Mouse (Mus musculus) left cerebral cortex, postnatal 36 days (tissue): ENCODE measurements around the gene Adad2. TPM values are rescaled to one million over a fixed set of nuclear protein-coding genes. Genes with fewer than 3 reads are reported as not detected.

Experiments
- DNase-seq, 2 experiments: peaks; one replicate each; pipeline ENCODE4 v3.0.0; 2021 to 2022; ENCODE audit warnings: low spot score in 2 of 2, mixed read lengths in 1 of 2
- intact Hi-C: fragments of 180-260 bp; cut with DNase I; formaldehyde crosslinking; loops from one replicate; pipeline ENCODE4 v1.15.1; 2025
- total RNA-seq, 2 experiments: library from RNA; stranded (reverse); gene quantifications; 2 replicates each; pipeline ENCODE4 v1.2.3; 2021

Gene Adad2
- total RNA-seq, 2 experiments from 2014 or later: 0.15 TPM; not detected in 1

- intact Hi-C loops: loop anchor here (5.0 kb wide), 1 partner anchor 164 kb away; no protein-coding TSS in a partner anchor
- no peak for DNase-seq
Measured at GRCm38 (mm10) chr8:119606224-119606623, 6.3 kb upstream of the Adad2 start.

DNA sequence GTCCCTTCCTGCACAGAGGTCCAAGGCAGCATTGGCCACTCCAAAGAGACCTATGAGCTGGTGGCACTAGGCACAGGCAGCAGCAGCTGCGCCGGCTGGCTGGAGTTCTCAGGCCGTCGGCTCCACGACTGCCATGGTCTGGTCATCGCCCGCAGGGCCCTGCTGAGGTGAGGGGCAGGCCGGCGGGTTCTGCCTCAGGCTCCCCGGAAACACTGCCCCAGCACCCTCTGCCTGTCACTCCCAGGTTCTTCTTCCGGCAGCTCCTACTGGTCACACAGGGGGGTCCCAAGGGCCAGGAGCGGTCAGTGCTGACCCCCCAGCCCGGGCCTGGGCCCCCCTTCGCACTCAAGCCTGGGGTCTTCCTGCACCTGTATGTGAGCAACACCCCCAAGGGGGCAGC lies 2.5 kb downstream of the Adad2 start:
- DNase-seq: no peak

GRCm38 (mm10) chr8:119616358-119616757 lies 3.8 kb downstream of the Adad2 start:
- intact Hi-C loops: no loop called here
- DNase-seq: no peak

More for the DNA sequence above, 2.5 kb downstream of the Adad2 start:
- intact Hi-C loops: no loop called here

DNA sequence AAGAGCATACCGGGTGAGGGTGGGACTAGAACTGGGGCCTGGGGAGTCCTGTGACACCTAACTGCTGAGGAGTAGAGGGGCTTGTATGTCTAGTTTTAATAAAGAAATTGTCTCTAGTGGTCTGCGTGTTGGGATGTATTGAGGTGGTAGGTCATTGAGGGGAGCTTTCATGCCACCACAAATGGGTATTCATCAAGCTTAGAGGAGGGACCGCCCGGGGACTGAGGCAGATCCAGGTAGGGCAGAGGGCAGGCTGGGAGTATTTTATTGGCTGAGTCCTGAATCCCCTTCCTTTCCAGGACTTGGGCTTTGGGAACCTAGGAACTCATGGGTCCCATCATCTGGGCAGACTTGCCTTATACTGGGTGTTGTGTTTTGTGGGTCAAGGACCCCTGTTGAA lies 4.3 kb downstream of the Adad2 start:
- no peak for DNase-seq
- intact Hi-C loops: no loop called here

- intact Hi-C loops: no loop called here
- no peak for DNase-seq
Measured at GRCm38 (mm10) chr8:119617586-119617985, 5.0 kb downstream of the Adad2 start.

GRCm38 (mm10) chr8:119618887-119619286 lies 6.3 kb downstream of the Adad2 start:
- intact Hi-C loops: no loop called here
- DNase-seq: no peak

GRCm38 (mm10) chr8:119620116-119620840 lies 7.7 kb downstream of the Adad2 start:
- intact Hi-C loops: no loop called here
- DNase-seq: no peak

DNA sequence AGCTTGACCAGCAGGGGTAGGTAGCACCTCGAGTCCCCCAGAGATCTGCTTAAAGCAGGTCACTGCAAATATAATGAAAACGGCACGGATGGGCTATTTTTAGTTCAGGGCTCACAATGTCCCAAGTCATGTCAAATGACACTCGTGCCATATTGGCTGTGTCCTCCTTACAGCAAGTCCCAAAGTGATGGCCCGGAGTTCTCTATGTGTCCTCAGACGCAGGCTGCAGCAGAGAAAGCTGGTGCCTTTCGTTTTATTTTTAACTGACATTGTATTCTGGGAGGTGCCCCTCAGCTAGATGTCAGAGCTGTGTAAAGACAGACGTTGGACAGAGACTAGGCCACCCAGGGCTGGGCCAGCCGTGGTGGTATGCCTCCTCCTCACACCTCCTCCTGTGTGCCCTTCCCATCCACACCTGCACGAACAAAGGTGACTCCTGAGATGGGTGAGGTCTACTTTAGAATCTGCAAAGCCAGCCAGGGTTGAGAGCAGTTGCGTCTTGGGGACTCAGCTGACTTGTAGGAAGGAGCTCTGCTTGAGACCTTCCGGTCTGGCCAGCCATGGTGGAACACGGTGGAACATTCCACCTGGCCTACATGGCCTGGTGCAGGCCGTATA lies 8.4 kb downstream of the Adad2 start:
- intact Hi-C loops: no loop called here
- no peak for DNase-seq

- intact Hi-C loops: no loop called here
- DNase-seq: no peak
Measured at GRCm38 (mm10) chr8:119622555-119622954, 10.0 kb downstream of the Adad2 start.

- intact Hi-C loops: no loop called here
- no peak for DNase-seq
Measured at GRCm38 (mm10) chr8:119623061-119623460, 10.5 kb downstream of the Adad2 start.

DNA sequence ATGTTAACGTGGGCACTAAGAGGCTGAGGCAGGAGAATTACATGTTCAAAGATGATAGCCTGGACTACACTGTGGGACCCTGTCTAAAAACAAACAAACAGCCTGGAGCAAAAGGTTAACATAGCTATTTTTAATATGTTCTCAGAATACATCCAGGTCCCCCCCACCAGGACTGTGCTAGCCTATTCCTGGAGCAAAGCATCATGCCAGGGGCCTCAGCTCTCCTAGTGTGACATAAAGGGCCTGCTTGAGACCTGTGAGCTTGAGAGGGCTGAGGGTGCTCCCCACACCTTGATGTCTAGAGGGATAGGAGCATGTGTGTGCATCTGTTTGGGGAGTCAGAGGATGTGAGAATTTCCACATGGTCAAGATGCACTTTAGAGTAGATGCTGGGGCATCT lies 11.2 kb downstream of the Adad2 start:
- intact Hi-C loops: no loop called here
- DNase-seq: no peak

- no peak for DNase-seq
- intact Hi-C loops: no loop called here
Measured at GRCm38 (mm10) chr8:119624916-119625315, 12.4 kb downstream of the Adad2 start.

- DNase-seq: no peak
- intact Hi-C loops: no loop called here
Measured at GRCm38 (mm10) chr8:119625788-119626187, 13.2 kb downstream of the Adad2 start.

- intact Hi-C loops: no loop called here
- DNase-seq: no peak
Measured at GRCm38 (mm10) chr8:119627199-119627598, 14.7 kb downstream of the Adad2 start.

GRCm38 (mm10) chr8:119627613-119628359 lies 15.2 kb downstream of the Adad2 start:
- intact Hi-C loops: no loop called here

GRCm38 (mm10) chr8:119630841-119631240 lies 18.3 kb downstream of the Adad2 start:
- intact Hi-C loops: no loop called here
- no peak for DNase-seq

More at GRCm38 (mm10) chr8:119627613-119628359, 15.2 kb downstream of the Adad2 start:
- no peak for DNase-seq

GRCm38 (mm10) chr8:119632246-119632645 lies 19.7 kb downstream of the Adad2 start:
- DNase-seq: no peak
- intact Hi-C loops: no loop called here

- no peak for DNase-seq
- intact Hi-C loops: no loop called here
Measured at GRCm38 (mm10) chr8:119632909-119633308, 20.4 kb downstream of the Adad2 start.

DNA sequence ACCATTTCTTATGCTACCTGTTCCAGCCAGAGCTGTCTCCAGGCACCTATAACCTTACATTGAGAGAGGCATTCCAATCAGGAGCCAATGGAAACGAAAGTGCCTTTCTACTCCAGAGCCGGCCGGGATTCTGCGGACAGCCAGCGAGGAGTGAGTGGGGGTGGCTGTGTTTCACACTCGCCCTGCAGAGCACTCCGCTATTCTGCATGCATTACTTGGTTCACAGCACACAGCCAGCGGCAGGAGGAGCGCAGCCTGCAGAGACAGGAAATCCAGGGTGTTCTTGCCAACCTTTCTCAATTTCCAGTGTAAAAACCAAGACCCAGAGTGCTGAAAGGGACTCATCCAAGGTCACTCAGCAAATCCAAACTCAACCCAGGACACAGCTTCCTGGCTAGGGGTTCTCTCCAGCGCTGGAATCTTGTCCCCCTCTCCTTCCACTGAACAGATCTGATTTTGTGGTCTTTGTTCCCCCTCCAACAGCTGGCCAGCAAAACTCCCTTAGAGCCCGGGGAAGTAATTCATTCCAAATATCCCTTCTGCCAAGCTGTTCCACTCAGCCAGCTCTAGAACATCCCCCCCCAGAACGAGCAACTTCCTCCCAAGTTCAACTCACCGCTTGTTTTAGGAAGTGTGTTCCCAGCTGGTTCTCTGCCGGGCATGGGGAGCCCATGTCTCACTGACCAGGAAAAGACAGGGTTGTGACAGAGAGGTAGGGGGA lies 22.2 kb downstream of the Adad2 start:
- intact Hi-C loops: no loop called here
- no peak for DNase-seq

DNA sequence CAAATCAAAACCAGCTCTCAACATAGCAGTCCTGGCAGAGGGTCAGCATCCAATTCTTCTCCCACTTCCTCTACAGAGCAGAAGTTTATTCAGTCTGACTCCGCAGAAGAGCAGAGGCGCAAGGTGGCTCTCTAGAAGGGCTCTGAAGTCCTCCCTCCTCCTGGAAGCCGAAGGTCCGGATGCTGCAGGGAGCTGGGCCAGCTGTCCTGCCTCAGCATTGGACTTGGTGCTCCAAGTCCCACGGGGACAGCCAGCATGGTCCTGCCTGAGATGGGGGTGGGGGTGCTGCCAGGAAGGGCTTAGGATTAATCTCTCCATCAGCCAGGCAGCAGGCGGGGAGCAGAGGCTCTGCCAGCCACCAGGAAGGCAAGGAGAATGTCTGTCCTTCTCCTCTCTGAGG lies 22.8 kb downstream of the Adad2 start, which contains the start of gene Kcng4:
Gene Kcng4, minus strand, starts transcription at position 303 of the 400 bp plus-strand sequence.
- intact Hi-C loops: no loop called here

More for the DNA sequence above, 22.8 kb downstream of the Adad2 start, which contains the start of gene Kcng4:
- DNase-seq: no peak
